Mouse (Mus musculus): ENCODE results near the gene Smarcal1.

The Smarcal1 gene

DNA sequence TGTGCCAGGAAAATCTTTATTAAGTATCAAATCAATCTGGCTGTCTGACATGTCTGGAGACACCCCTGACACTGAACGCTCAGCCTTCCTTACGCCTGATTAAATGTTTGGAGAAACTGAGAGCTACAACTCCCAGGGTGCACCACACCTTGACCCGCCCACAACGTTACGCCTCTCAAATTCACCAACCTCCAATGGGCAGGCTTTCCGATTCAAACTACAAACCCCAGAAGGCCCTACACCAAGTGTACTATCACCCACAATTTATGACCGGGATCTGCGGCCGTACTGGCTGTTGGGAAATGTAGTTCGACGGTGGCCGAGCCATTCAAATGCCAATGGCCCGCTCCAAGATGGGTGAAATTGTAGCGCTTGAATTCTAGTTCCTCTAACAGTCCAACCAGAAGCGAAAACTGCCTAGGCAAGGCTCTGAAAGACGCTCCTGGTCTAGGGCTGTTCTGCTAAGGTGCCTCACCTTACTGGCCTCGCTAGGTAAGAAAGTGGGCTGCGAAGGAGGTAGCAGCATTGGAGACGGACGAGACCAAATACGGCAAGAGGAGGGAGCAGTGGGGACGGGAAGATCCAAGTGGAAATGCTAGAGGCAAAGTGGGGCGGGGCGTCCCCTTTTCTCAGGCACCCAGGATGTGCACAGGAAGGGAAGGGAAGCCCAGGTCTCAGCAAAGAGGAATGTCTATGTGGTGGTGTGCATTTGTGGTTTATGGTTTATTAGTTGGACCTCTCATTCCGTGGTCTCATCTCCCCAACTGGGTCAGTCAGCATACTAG is at the start of gene Smarcal1:
TSS of gene Smarcal1 (plus strand) at position 305 of the 785 bp plus-strand sequence.
- peak; percentile 96 for DNase-seq (ENCODE audit: low read depth, low spot score)

DNA sequence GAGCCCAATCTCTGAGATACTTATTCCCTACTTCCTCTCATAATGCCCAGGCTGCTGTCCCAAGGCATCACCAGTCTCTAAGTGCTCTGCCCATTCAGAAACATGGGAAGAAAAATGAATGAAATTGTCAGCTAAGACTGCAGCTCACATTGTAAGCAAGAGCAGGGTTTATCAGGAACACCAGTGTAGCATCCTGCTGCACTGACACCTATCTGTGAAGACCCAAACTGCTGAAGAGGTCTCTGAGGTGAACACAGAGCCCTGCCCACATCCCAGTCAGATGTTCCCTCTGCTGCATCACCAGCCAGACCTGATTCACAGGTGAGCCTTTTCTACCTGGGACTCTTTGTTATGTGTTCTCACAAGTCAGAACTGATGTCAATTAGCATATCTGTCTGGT is 49.6 kb upstream of the Smarcal1 start:
- DNase-seq (ENCODE audit: low read depth, low spot score), result no peak

DNA sequence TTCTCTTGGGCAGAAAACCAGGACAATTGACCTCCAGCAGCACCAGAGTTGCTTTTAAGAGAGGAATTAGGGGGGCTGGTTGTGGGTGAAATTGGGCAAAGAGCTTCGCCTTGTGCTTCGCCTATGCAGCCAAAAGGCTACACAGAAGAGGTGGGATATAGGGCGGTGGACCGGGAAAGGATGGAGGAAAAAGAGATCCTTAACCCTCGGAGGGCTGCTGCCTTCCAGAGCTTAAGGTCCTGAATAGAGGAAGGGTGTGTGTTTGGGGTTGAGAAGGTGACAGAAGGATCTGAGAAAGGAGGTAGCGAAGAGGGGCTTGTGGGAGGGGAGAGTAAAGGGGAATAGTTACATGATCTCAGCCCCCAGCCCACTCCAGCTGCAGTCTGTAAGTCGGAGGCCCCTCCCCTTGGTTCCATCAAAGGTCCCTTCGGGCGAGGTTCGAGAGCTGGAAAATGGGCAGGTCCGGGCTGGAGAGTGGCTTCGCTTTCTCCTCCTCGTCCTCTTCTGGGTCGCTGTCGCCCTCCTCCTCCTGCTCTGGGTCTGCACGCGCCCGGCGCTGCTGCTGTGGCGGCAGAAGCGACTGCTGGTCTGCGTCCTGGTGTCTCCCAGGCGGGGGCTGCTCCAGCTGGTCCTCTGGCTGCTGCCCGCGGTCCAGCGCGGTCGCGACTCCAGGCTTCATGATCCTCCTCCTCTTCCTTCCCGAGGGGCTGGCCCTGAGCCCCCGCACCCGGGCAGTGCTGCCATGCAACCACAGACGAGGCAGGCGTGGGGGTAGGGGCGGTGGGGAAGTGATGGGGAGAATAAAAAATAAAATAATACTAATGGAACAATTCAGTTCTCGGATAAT is 47.1 kb upstream of the Smarcal1 start:
- DNase-seq (ENCODE audit: low read depth, low spot score), result no peak

DNA sequence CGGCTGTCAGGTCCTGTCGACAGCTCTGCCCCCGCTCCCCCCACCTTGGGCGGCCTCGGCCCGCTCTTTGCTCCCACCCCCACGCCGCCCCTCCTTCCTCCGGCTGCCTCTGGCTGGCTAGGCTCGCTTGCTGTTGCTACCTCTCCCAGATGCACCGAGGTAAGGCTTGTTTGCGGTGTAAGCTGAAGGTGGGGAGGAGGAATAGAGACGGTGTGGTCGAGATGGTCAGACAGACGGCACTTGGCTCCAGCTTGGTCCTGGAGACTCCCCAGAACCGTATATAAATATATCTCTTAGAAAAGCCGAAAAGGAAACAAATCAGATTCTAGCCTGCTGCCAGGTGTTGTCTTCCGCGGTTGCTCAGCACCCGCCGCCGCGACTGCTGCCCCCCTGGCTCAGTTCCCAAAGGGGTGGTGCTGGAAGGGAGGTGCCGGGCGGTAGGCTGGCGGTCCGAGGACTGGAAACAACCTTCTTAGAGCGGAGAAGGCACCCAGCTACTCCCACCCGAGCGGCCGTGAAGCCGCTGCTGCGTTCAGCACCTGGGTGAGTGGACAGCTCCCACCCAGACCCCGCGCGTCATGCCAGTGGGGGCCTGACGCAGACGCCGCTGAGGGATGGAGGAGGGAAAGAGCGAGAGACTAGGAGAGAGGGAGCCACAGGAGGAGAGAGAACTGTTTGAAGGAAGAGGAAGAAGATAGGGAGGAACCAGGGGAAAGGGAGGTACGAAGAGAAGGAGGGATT is 46.3 kb upstream of the Smarcal1 start, which contains the start of gene March4:
TSS of gene March4 (minus strand) at position 320 of the 741 bp plus-strand sequence.
- peak; percentile 85 for DNase-seq (ENCODE audit: low read depth, low spot score)

DNA sequence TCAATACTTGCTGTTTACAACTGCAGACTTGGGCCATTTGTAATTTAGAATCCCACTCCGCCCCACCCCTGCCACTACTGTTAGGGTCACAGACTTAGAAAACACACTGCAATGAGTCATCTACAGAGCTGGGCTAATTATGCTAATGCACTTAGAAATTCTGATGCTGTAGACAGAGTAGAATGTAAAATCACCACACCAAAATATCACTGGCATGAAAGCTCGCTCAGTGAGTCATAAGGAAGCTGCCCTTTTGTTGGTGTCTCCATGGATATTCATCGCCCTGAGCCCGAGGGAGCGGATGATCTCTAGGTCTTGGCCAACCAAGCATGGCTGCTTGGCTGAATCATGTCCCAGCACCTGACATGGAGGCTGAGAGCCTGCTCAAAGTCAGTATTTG is 44.8 kb upstream of the Smarcal1 start:
- DNase-seq (ENCODE audit: low read depth, low spot score), result no peak

DNA sequence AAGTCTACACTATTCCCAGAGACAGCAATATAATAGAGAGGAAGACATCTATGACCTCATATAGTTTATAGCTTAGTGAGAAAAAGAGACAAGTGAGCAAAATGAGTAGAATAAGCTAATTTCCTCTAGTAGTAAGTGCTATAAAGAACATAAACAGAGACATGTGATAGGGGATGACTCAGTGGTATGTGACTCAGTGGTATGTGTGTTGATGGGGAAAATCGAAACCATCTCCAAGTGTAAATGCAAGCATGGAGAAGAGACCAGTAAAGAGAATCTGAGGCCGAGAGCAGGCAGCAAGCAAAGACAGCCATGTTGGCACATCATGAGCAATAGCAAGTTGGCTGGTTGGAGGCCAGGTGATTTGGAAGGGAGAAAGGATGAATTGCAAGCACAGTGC is 32.7 kb upstream of the Smarcal1 start:
- DNase-seq (ENCODE audit: low read depth, low spot score), result no peak

DNA sequence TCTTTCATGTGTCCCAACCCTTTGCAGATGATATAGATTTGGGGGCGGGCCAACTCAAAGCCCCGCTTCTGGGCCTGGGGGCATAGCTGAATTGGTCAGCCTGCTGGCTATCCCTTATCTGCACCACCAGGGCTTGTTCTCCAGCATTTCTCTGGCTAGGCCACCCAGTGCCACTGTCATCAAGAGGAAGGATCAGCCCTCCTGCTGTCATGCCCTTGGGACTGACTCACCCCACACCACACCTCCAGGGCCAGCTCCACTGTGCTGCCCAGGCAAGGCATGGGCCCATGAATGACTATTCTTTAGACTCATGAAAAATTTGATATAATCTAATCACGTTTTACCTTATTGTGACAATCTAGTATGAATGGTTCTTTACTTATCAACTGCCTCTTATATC is 26.6 kb upstream of the Smarcal1 start:
- no peak for DNase-seq (ENCODE audit: low read depth, low spot score)

DNA sequence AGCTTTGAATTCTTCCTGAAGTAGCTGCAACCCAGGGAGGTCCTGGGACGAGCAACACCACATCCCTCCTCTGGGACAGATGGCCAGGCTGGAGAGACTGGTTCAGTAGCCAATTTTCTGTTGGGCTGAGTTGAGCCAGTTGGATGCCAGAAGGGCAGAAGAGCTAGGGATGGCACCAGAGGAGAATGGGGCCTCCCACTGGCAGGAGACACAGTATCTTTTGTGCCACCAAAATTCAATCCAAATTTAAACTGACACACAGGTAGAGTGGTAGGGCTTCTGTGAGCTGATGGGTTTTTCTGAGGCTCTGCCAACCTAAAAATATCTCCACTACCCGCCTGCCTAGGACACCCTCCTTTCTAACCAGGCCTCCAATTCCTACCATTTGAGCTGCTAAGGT is 24.4 kb upstream of the Smarcal1 start:
- no peak for DNase-seq (ENCODE audit: low read depth, low spot score)

DNA sequence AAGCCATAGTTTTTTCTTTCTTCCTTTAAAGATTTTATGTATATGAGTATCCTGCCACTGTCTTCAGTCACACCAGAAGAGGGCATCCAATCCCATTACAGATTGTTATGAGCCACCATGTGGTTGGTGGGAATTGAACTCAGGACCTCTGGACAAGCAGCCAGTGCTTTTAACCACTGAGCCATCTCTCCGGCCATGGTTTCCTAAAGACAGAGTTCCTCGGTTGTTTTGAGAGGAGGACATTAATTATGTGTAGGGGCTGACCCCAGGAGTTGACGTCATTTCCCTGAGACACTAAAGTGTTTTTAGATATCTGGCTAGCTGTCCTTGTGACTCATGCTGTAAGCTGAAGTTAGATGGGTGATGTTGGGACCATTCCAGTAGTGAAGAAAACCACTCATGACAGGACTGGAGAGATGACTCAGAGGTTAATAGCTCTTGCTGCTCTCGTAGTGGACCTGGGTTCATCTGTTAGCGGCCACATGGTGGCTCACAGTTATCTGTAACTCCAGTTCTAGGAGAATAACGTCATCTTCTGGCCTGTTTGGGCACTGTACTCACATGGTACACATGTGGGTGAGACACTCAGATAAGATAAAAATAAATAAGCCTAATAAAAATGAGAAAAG is 18.6 kb upstream of the Smarcal1 start:
- DNase-seq (ENCODE audit: low read depth, low spot score), result no peak

DNA sequence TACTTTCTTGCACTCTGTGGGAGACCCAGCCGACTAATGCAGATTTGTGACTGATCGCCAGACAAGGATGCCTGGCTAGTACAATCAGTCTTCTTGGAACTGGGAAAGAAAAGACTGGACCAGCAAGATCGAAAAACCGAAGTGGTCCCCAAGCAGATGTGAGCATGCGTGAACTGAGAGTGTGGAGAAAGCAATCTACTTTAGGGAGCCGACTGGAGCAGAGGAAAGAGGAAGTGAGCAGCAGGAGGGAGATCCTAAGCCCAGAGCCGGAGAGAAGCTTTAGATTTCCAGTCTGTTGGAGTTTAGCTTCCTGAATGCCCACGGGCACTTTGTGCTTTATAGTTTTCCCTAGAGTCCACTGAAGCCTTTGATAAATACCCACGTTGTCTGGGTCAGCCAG is 16.0 kb upstream of the Smarcal1 start:
- DNase-seq (ENCODE audit: low read depth, low spot score), result no peak

DNA sequence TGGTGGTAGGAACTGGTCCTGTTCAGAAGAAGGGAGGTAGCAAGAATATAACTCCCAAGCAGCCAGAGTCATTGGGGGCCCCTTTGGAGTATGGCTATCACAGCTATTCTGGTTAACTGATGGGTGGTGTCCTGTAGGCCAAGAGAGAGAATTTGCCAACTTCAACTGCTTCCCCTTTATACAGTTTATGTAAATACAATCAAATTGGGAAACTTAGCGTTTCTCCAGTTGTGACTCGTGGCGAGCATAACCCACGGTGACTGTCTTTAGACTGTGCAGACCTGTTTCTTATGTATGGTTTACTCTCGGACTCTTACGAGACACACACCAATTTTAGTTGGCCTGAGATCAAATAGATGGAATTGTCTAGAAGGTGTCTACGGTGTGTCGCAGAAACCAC is 14.3 kb upstream of the Smarcal1 start:
- DNase-seq (ENCODE audit: low read depth, low spot score), result no peak

DNA sequence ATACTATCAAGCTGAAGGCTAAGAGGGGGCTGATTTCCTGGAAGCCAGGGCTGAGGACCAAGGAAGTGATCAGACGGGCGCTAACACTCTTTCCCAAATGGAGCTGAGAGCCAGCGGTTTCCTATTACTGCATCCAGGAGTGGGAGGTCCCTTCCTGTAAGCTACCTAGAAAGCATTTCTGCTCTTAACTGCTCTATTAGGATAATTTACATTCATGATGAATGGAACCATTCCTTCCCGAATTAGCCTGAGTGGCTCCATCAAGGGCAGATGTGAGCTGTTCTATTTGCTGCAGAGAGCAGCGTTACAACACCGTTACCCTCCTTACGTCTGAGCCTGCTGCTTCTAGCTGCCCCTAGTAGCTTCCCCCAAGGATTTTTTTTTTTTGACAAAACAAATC is 9.0 kb upstream of the Smarcal1 start:
- DNase-seq (ENCODE audit: low read depth, low spot score), result no peak

DNA sequence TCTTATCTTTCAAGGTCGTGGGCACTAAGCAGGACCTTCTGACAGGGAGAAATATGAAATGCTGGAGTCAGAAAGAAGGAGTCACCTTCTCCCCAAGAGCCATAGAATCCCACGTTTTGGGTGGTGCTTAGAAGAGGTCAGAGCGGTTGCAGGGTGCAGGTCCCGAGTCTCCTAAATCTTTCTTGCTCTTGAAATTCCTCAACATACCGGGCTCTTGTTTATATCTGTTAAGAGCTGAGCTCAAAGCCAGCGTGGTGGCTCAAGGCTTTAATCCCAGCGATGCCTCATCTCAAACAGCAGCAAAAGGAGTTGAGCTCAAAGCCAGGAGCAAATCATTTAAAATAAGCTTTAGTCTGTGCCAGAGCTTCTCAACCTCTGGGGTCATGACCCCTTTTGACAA is 8.4 kb upstream of the Smarcal1 start:
- no peak for DNase-seq (ENCODE audit: low read depth, low spot score)

DNA sequence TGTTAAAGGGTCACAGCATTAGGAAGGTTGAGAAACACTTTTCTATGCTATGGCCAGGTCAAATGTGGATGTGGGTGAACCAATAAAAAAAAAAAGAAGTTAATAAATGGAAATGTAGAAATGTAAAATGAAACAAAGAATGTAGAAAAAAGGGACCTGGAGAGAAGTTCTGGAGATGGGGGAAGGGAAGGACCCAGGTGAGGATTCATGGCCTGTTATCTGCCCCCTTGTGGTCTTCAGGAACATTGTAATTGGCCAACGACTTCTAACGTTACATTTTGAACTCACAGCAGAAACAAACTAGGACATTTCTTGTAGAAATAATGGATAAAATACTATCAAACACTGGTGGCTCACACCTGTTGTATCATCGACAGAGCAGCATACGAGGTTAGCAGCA is 7.9 kb upstream of the Smarcal1 start:
- no peak for DNase-seq (ENCODE audit: low read depth, low spot score)

DNA sequence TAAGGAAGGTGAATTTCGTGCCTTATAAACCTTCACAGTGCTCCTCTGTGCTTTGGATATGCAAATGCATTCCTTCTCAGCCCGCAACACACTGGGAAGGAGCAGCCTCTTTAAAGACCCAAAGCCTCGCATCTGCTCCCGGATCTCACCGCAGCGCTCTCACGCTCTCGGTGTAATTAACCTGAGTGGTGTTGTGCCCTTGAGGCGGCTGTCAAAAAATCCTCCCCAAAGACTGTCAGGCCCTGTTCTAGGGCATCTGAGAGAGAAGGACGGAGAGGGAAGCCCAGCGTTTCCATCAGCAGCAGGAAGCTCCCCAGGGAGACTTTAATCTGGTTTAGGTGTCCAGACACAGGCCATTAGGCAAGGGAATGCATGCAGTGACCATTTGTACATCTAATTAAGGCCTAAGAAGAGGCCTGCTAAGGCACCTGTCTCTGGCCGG is 5.5 kb upstream of the Smarcal1 start:
- DNase-seq (ENCODE audit: low read depth, low spot score), result peak; percentile 32

DNA sequence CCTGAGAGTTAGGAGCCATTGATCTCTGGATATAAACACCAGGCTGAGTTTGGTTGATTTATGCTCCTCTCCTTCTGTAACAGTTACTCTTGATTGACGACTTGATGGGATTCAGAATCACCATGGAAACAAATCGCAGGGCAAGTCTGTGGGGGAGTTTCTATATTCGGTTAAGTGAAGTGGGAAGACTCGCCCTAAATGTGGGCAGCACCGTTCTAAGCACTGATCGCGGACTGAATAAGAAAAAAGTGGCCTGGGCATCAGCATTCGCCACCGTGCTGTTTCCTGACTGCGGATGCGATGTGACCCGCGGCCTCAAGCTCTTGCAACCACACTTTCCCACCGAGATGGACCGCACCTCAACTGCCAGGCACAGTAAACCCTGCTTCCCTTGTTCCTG is 4.7 kb upstream of the Smarcal1 start:
- DNase-seq (ENCODE audit: low read depth, low spot score), result no peak

DNA sequence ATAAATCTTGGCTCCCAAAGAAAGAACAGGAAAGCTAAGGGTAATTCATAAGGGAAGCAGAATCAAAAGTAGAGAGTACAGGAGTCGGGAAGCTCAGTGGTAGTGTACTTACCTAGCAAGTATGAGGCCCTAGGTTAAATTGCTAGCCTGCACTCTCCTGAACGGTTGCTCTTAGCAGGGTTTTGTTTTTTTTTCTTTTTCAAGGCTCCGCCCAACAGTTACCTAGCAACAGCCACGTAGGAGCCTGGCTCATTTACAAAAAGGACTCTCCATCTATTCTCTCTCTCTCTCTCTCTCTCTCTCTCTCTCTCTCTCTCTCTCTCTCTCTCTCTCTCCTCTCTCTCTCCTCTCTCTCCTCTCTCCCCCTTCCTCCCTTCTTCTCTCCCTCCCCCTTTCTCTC is 4.2 kb upstream of the Smarcal1 start:
- peak; percentile 25 for DNase-seq (ENCODE audit: low read depth, low spot score)

DNA sequence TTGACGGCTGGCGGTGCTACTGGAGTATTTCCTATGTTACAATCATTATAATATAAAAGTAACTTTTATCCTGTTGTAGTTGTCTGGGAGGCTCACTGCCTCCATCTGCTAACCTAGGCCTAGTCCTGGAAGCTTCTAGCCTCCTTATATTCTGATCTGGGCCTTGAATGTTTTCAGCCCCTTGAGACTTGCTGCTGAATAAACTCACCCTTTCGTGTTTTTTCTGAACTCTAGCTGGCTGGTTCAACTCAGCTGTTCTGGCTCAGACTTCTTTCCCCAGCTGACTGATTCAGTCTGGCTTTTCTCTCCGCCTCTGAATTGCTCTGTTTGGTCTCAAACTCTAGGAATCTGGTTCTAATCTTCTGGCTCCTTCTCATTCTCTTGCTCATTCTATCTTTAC is 855 bp downstream of the Smarcal1 start:
- no peak for DNase-seq (ENCODE audit: low read depth, low spot score)

DNA sequence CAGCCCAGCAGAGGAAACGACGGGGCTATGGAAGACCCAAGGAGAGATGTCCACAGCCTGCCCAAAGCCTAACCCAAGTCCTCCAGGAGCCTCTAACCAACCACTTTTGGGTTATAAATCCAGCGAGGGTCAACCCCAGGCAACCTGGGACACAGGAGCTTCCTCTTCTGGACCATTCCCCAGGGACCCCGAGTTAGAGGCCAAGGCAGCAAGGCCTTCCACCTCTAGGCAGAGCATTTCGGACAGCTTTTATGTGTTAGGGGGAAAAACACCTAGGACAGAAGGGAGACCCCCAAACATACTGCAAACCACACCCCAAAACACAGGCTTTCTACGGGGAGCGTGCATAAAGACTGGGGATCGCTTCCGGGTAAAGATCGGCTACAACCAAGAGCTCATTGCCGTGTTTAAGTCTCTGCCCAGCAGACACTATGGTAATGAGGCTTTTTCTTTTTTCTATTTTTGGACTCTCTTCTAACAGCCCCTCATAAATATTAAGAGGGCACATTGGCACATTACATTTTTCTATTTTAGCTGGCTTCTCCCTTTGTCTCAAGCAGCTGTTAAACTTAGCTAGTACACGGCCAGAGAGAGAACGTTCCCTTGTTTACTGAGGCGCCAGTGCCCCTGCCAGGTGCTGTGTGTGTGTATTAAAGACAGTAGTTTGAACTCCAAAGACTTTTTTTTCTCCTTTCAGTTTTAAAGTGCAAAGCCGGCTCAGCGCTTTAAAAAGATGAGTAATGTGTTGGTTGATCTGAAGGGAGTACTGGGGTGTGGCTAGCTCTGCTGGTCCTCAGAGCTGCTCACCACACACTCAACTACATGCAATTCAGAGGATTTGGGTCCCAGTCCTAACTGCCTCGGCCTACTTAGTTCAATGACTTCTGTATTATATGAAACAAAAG is 3.2 kb downstream of the Smarcal1 start:
- DNase-seq (ENCODE audit: low read depth, low spot score), result no peak

DNA sequence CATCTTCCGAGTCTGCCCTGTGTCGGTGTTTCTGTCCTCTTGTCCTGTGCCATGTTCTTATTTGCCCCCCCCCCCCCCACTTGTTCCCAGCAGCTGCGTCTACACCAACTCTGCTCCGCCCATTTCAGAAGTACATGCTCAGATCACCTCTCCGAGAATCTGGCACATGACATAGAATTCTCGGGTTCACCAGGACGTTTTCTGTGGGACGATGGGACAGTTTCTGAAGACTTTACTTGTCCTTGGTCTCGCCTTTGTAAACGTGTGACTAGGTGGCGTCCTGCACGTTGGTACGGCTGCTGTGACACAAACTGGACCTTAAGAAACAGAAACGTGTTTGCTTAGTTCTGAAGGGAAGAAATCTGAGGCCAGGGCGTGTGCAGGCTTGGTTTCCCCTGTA is 4.5 kb downstream of the Smarcal1 start:
- no peak for DNase-seq (ENCODE audit: low read depth, low spot score)

DNA sequence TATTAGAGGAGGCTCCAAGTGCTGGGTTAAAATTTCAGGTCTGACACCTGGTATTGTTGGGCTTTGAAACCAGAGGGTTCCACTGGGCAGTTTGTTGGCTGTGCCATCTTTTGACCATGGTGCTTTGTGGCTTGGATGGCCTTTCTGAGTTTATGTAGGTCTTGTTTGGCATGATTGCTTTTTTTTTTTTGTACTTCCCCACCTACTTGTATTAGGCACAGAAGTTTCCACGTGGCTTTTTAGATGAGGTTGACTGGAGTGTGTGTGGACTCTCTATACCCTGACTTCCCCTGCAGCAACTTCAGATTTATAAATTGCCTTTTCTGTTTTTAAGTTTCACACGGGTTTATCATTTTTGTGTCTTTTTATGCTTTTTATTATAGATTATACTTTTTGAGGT is 5.7 kb downstream of the Smarcal1 start:
- no peak for DNase-seq (ENCODE audit: low read depth, low spot score)
